Mouse (Mus musculus) MEL (cell line): ENCODE results near the gene Scpep1.

ENCODE experiments used
- CTCF ChIP-seq, 3 experiments: IDR thresholded peaks in 2 of 3; conservative IDR thresholded peaks in 1 of 3; 2 replicates each; pipeline ENCODE4 v1.5.1; 2011 to 2012; ENCODE audit warnings: low read length in 3 of 3, low read depth in 2 of 3, mild to moderate bottlenecking in 2 of 3, improper control_type of control experiment in 1 of 3, inconsistent platforms in 1 of 3, mixed read lengths in 1 of 3, moderate library complexity in 1 of 3; ENCODE audit not compliant: control insufficient read depth in 1 of 3, insufficient read depth in 1 of 3, poor library complexity in 1 of 3, severe bottlenecking in 1 of 3
- ELF1 ChIP-seq: IDR thresholded peaks from 2 replicates; pipeline ENCODE4 v1.6.1; 2014; ENCODE audit warnings: low read depth, mild to moderate bottlenecking, inconsistent platforms, low read length, improper control_type of control experiment, moderate library complexity

GRCm38 (mm10) chr11:88933030-88933429 is 22.2 kb downstream of the Scpep1 start:
- TF ChIP-seq CTCF (IDR thresholded peaks at IDR 0.05 in 2 of 3, conservative IDR thresholded peaks at IDR 0.05 in 1 of 3; ENCODE audit: control insufficient read depth in 1 of 3, insufficient read depth in 1 of 3, low read depth in 2 of 3, low read length in 3 of 3, poor library complexity in 1 of 3, severe bottlenecking in 1 of 3) (no peak), ELF1 (no peak)
